Mouse (Mus musculus) urinary bladder, adult 18-20 months (tissue): ENCODE measurements around the gene Pla2g4e.

ENCODE experiments used
- DNase-seq, 2 experiments: peaks; one replicate each; pipeline ENCODE4 v3.0.0; 2022; ENCODE audit warnings: low spot score in 2 of 2, mixed read lengths in 2 of 2

The Pla2g4e gene

DNA sequence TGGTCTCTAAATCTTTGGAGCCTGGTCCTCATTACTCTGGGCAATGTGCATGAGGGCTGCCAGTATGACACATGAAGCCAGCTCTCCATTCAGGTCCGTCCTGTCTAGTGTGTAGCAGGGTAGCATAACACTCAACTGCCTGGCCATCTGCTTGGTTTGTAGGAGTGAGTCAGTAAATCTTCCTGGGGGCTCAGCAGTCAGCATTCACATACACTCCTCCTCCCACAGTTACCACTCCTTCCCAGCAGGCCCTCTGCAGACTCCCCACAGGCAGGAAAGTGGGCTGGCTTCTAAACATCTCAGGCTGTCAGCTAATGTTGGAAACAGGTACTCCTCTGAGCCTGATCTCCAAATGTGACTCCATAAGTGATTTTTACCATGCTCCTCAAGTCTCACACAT is 121.0 kb downstream of the Pla2g4e start:
- DNase-seq: no peak

DNA sequence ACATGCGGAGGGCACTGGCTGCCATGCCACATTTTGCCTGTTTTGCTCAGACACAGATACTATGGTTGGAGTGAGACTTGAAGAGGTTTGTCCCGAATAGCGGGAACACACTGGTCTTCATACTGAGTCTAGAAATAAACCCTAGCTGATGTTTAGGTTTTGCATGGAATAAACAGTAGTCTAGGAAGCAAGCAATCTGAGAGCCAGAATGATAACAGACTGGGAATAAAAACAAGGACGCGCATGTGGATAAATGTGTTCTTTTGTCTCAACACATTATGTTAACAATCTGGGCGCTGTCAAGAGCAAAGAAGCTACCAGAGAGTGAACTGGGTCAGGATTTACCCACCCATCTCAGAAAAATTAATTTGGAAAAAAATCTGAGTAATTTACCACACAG is 122.2 kb downstream of the Pla2g4e start:
- no peak for DNase-seq

DNA sequence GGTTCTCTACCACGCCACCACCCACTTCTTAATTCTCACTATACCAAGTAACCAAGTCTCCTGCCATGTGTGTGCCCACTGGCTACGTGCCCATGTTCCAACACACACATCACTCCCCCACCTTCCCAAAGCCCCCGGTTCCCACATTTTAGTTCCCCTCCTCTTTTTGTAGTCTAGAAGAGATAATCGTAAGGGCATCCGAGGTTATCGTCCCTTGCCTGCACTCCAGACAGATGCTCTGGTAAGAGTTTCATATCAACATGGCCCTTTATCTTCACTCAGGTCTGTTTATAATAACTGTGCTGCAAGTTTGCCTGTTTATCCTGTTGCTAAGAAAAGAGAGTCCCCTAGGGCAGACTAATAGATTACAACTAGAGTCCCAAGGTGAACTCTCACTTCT is 127.8 kb downstream of the Pla2g4e start:
- no peak for DNase-seq
